Mouse (Mus musculus) liver, embryonic 14.5 days (tissue): ENCODE data around the gene Eif2ak1.

Experiments used
- CTCF ChIP-seq: IDR thresholded peaks from 2 replicates; pipeline ENCODE4 v1.5.1; 2016; ENCODE audit warnings: antibody characterized with exemption, low read depth, control low read depth
- EP300 ChIP-seq: IDR thresholded peaks from 2 replicates; pipeline ENCODE4 v1.6.1; 2016; ENCODE audit warnings: antibody characterized with exemption, low read depth

GRCm38 (mm10) chr5:143950016-143950415 lies 132.4 kb downstream of the Eif2ak1 start:
- no peak for TF ChIP-seq CTCF
- no peak for TF ChIP-seq EP300
